Mouse (Mus musculus): ENCODE data around the gene Map3k11.

- no peak for TF ChIP-seq CTCF (IDR thresholded peaks at IDR 0.05; ENCODE audit: low read depth)
- TF ChIP-seq EP300 (IDR thresholded peaks at IDR 0.05; ENCODE audit: low read depth), result no peak
Measured at GRCm38 (mm10) chr19:5729444-5729815, 40.9 kb downstream of the Map3k11 start, which contains the start of gene Fam89b.
